Mouse (Mus musculus) heart, postnatal 4 days (tissue): Measurements from ENCODE around the gene Dlgap1. TPM values are rescaled to one million over a fixed set of nuclear protein-coding genes. Genes with fewer than 3 reads are reported as not detected.

Source experiments
- DNase-seq: peaks from one replicate; pipeline ENCODE4 v3.0.0; 2021
- total RNA-seq, 2 experiments: library from RNA; stranded (reverse); gene quantifications; 2 replicates each; pipeline ENCODE4 v1.2.3; 2021

Gene Dlgap1
- total RNA-seq, 2 experiments from 2014 or later, result 0.10 to 0.32 TPM

- DNase-seq, result no peak
Measured at GRCm38 (mm10) chr17:70173916-70174315, 205.0 kb downstream of the Dlgap1 start.

- no peak for DNase-seq
Measured at GRCm38 (mm10) chr17:70191228-70191627, 222.4 kb downstream of the Dlgap1 start.

- DNase-seq, result no peak
Measured at GRCm38 (mm10) chr17:70222891-70223290, 254.0 kb downstream of the Dlgap1 start.

- DNase-seq, result no peak
Measured at GRCm38 (mm10) chr17:70247342-70247741, 278.5 kb downstream of the Dlgap1 start.

GRCm38 (mm10) chr17:70248250-70248649 is 279.4 kb downstream of the Dlgap1 start:
- DNase-seq, result no peak

GRCm38 (mm10) chr17:70252476-70252875 is 283.6 kb downstream of the Dlgap1 start:
- DNase-seq, result no peak

GRCm38 (mm10) chr17:70256371-70256770 is 287.5 kb downstream of the Dlgap1 start:
- no peak for DNase-seq

GRCm38 (mm10) chr17:70263156-70263555 is 294.3 kb downstream of the Dlgap1 start:
- DNase-seq, result no peak

GRCm38 (mm10) chr17:70272125-70272524 is 303.3 kb downstream of the Dlgap1 start:
- no peak for DNase-seq

- no peak for DNase-seq
Measured at GRCm38 (mm10) chr17:70287708-70288107, 318.8 kb downstream of the Dlgap1 start.

GRCm38 (mm10) chr17:70294106-70294505 is 325.2 kb downstream of the Dlgap1 start:
- no peak for DNase-seq

GRCm38 (mm10) chr17:70301941-70302478 is 333.1 kb downstream of the Dlgap1 start:
- DNase-seq, result no peak

- DNase-seq, result no peak
Measured at GRCm38 (mm10) chr17:70302656-70303055, 333.8 kb downstream of the Dlgap1 start.

- no peak for DNase-seq
Measured at GRCm38 (mm10) chr17:70305021-70305420, 336.1 kb downstream of the Dlgap1 start.

GRCm38 (mm10) chr17:70307418-70308176 is 338.7 kb downstream of the Dlgap1 start:
- DNase-seq, result no peak

GRCm38 (mm10) chr17:70308364-70309231 is 339.7 kb downstream of the Dlgap1 start:
- DNase-seq, result no peak

GRCm38 (mm10) chr17:70316327-70316726 is 347.5 kb downstream of the Dlgap1 start:
- DNase-seq, result no peak

- no peak for DNase-seq
Measured at GRCm38 (mm10) chr17:70317779-70318178, 348.9 kb downstream of the Dlgap1 start.

GRCm38 (mm10) chr17:70321976-70322375 is 353.1 kb downstream of the Dlgap1 start:
- no peak for DNase-seq

- DNase-seq, result no peak
Measured at GRCm38 (mm10) chr17:70333440-70333839, 364.6 kb downstream of the Dlgap1 start.

GRCm38 (mm10) chr17:70334171-70334570 is 365.3 kb downstream of the Dlgap1 start:
- no peak for DNase-seq

- DNase-seq, result no peak
Measured at GRCm38 (mm10) chr17:70339821-70340220, 370.9 kb downstream of the Dlgap1 start.

- no peak for DNase-seq
Measured at GRCm38 (mm10) chr17:70341230-70341629, 372.4 kb downstream of the Dlgap1 start.
